Mouse (Mus musculus): ENCODE data around the gene Doc2b.
"Not testable (repeated sequence)": the region's sequence is repeated elsewhere in the genome, so short reads cannot be mapped to it uniquely, and the experiment has no call there.

Gene Doc2b

DNA sequence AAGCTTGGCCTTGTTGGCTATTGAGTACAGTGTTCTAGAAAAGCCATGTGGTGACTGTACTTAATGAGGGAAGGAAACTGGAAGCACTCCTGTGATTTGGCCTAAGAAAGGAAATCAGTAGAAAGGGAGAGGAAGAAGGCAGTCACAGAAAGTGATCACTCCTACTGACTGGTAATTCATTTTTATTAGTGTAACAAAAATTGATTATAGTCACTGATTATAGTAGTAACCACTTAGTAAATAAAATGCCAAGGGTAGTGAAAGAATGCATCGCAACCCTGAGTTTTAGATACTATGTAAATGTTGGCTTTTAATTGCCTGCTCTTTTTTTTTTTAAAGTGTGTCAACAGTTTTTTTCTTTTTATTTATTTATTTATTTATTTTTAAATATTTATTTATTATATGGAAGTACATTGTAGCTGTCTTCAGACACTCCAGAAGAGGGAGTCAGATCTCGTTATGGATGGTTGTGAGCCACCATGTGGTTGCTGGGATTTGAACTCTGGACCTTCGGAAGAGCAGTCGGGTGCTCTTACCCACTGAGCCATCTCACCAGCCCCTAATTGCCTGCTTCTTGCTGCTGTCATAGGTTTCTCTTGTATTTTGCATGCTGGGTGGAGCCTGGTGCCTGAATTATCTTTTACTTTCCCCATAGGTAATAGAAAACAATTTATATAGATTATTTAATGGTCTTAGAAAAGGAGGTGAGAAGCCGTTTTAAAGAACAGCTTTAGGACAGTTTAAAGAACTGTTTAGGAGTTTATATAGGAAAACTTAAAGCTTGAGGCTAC, 60.2 kb downstream of the Doc2b start:
- no peak for DNase-seq (ENCODE audit: low spot score)

DNA sequence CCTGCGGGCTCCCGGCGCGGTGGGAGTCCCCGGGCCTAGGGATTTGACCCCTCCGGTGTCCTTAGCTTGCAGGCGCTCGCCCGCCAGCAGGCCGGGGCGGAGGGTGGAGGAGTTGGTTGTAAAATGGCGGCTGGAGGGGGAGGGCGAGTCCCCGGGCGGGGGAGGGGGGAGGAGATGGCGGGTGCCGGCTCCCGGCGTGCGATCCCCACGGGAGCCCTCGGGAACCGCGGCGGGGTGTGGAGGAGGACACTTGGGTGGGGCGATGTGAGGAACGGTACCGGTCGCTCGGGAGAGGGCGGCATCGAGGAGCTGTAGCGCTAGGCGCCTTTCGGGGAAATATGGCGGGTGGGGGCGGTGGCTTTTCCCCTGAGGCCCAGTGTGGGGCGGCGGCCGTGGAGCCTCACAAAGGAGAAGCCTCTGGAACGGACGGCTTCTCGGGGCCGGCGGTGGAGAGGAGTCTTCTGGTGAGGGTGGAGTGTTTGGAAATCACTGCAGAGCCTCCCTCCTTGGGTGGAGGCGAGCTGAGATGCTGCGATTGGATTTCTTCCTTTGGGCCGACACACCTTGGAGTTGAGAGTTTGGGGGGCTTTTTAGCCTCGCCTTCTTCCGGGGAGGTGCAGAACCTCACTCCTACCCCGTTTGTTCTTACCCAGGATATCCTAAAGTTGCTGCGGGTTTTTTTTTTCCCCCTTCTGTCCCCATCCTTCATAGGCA, 62.5 kb downstream of the Doc2b start:
- no peak for DNase-seq (ENCODE audit: low spot score)

- DNase-seq (ENCODE audit: low spot score): peak; percentile 98
These were observed 63.2 kb downstream of the Doc2b start, which contains the start of gene Ywhae for GRCm38 (mm10) chr11:75732434-75733226. Ywhae (plus strand) TSS chr11:75732869.

DNA sequence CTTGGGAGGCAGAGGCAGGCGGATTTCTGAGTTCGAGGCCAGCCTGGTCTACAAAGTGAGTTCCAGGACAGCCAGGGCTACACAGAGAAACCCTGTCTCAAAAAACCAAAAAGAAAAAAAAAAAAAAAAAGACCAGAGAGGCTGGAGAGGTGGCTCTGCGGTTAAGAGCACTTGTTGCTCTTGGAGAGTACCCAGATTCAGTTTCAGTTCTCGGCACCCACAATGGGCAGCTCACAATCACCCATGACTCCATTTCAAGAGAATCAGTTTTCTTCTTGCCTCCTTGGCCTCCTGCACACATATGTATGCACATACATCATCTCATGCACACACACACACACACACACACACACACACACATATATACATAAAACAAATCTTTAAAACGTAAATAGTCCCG, 68.2 kb downstream of the Doc2b start:
- DNase-seq (ENCODE audit: low spot score): not testable (repeated sequence)

DNA sequence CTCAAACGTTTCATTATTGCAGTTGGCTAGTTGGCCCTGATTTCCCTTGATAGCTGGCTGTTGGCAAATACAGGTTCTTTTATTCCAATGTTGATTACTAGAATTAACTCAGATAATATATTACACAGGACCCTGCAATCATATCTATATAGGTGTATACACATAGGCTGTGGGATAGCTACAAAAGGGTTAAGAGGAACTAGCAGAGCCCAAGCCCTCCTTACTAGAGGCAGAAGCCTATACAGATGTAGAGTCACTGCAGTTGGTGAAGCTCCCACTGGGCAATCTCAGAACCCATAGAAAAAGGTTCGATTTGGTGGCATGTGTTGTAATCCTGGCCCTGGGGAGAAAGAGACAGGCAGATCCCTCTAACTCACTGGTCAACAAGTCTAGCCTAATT, 68.7 kb downstream of the Doc2b start:
- no peak for DNase-seq (ENCODE audit: low spot score)

GRCm38 (mm10) chr11:75722339-75722738, 73.5 kb downstream of the Doc2b start:
- no peak for DNase-seq (ENCODE audit: low spot score)
